19 mouse cellular contexts compared by ENCODE assay signal in genomic region chr4:33845611-33846395, GRCm38 (mm10).
DNase-seq lines count a peak whose midpoint lies in the region; ATAC-seq and TF ChIP-seq lines count a peak whose summit lies in the region.
"Had no signal": no experiment of that assay in that cellular context is flagged by ENCODE, and none has a peak within 500 bp of the region (broad histone marks: within the 10 kb centered on the region; RNA-seq: fewer than 3 reads in every experiment).

No protein-coding gene starts in this region.

- 0 out of 2 replicates have a peak overlapping the region, but pooled peaks have one; percentile 14 for H3K27ac ChIP-seq in forebrain, embryonic 15.5 days (replicated peaks)
- no peak overlapping the region for H3K27ac ChIP-seq in forebrain, postnatal 0 days (ENCODE audit: low read depth, low read length)
- H3K27ac ChIP-seq in hindbrain, embryonic 14.5 days: peak overlapping the region; percentile 59
- peak overlapping the region; percentile 48 for H3K27ac ChIP-seq in midbrain, embryonic 15.5 days
- H3K27ac ChIP-seq: heart, embryonic 10.5 days; layer of hippocampus, adult 2 months; lung, embryonic 15.5 days had no signal

- H3K4me2 ChIP-seq in forebrain, embryonic 15.5 days (replicated peaks): no peak overlapping the region
- H3K4me2 ChIP-seq in forebrain, postnatal 0 days (ENCODE audit: low read depth): no peak overlapping the region
- peak overlapping the region; percentile 13 for H3K4me2 ChIP-seq in hindbrain, embryonic 14.5 days (replicated peaks)
- peak overlapping the region; percentile 3; the same call in 1 of the 2 replicates for H3K4me2 ChIP-seq in midbrain, embryonic 15.5 days
- H3K4me2 ChIP-seq: liver, embryonic 11.5 days; lung, embryonic 15.5 days had no signal

- H3K9ac ChIP-seq in forebrain, embryonic 15.5 days (replicated peaks): no peak overlapping the region
- no peak overlapping the region for H3K9ac ChIP-seq in forebrain, postnatal 0 days
- H3K9ac ChIP-seq in hindbrain, embryonic 14.5 days: no peak overlapping the region
- no peak overlapping the region for H3K9ac ChIP-seq in midbrain, embryonic 15.5 days
- H3K9ac ChIP-seq: lung, embryonic 15.5 days had no signal

- H3K9me3 ChIP-seq in forebrain, embryonic 15.5 days: no peaks in the 10 kb centered on the region
- no peaks in the 10 kb centered on the region for H3K9me3 ChIP-seq in forebrain, postnatal 0 days (ENCODE audit: low read length)
- H3K9me3 ChIP-seq in hindbrain, embryonic 14.5 days (ENCODE audit: control insufficient read depth, low read length): no peaks in the 10 kb centered on the region
- H3K9me3 ChIP-seq in midbrain, embryonic 15.5 days: no peaks in the 10 kb centered on the region
- H3K9me3 ChIP-seq: G1E; heart, embryonic 10.5 days; lung, embryonic 15.5 days; megakaryocyte, embryonic 14.5 days had no signal

- DNase-seq in forebrain, postnatal 0 days: no peak
- peak; percentile 65 for DNase-seq in brain, embryonic 14.5 days (ENCODE audit: low read depth)
- no peak for DNase-seq in hindbrain, embryonic 14.5 days (ENCODE audit: low spot score)
- no peak for DNase-seq in c-Kit-positive CD71-positive TER-119-positive erythroid progenitor cells, embryonic 14.5 days (ENCODE audit: low spot score)
- DNase-seq in ovary, adult 18-20 months (ENCODE audit: low spot score): no peak
- no peak for DNase-seq in lung, postnatal 10 days
- DNase-seq: B cell, adult 2 months; cerebellum, adult 2 months; gastrocnemius, postnatal 10 days; heart, postnatal 4 days; right cerebral cortex, postnatal 14 days had no signal

- no peak for ATAC-seq in forebrain, embryonic 15.5 days (replicated peaks)
- ATAC-seq in forebrain, postnatal 0 days: no peak
- ATAC-seq in hindbrain, embryonic 14.5 days (ENCODE audit: low FRiP score): no peak
- ATAC-seq in midbrain, embryonic 15.5 days (replicated peaks): no peak; the same call in 1 of the 2 replicates

- TF ChIP-seq CTCF in forebrain, postnatal 0 days (IDR thresholded peaks at IDR 0.05; ENCODE audit: low read depth): no peak
- no peak for TF ChIP-seq CTCF in brain, embryonic 14.5 days (IDR thresholded peaks at IDR 0.05; ENCODE audit: borderline replicate concordance, extremely low read depth, insufficient read depth, insufficient read length)

- H3K4me1 ChIP-seq in forebrain, embryonic 15.5 days: peaks cover 6% of the 10 kb centered on the region
- no peaks in the 10 kb centered on the region for H3K4me1 ChIP-seq in forebrain, postnatal 0 days (ENCODE audit: insufficient read depth)
- H3K4me1 ChIP-seq in hindbrain, embryonic 14.5 days (replicated peaks; ENCODE audit: control insufficient read depth, insufficient read depth, low read length): peaks cover 21% of the 10 kb centered on the region
- peaks cover 8% of the 10 kb centered on the region; the same call in 1 of the 2 replicates for H3K4me1 ChIP-seq in midbrain, embryonic 15.5 days
- H3K4me1 ChIP-seq: heart, embryonic 10.5 days; lung, embryonic 15.5 days had no signal

- H3K36me3 ChIP-seq in forebrain, embryonic 15.5 days: no peaks in the 10 kb centered on the region
- H3K36me3 ChIP-seq in forebrain, postnatal 0 days (ENCODE audit: insufficient read depth): no peaks in the 10 kb centered on the region
- no peaks in the 10 kb centered on the region for H3K36me3 ChIP-seq in hindbrain, embryonic 14.5 days (replicated peaks; ENCODE audit: control insufficient read depth, insufficient read depth)
- no peaks in the 10 kb centered on the region for H3K36me3 ChIP-seq in midbrain, embryonic 15.5 days (replicated peaks)
- H3K36me3 ChIP-seq: G1E; heart, embryonic 10.5 days; lung, embryonic 15.5 days had no signal

- H3K27me3 ChIP-seq in forebrain, embryonic 15.5 days: no peaks in the 10 kb centered on the region
- H3K27me3 ChIP-seq in forebrain, postnatal 0 days (ENCODE audit: insufficient read depth, low read length): no peaks in the 10 kb centered on the region
- no peaks in the 10 kb centered on the region for H3K27me3 ChIP-seq in hindbrain, embryonic 14.5 days (ENCODE audit: control insufficient read depth, insufficient read depth, low read length)
- no peaks in the 10 kb centered on the region for H3K27me3 ChIP-seq in midbrain, embryonic 15.5 days (replicated peaks)
- H3K27me3 ChIP-seq: lung, embryonic 15.5 days; megakaryocyte, embryonic 14.5 days had no signal

- TF ChIP-seq POLR2A in brain, embryonic 14.5 days (IDR thresholded peaks at IDR 0.05; ENCODE audit: borderline replicate concordance, extremely low read depth, insufficient read depth, insufficient read length, poor library complexity, severe bottlenecking): no peak

- 31% methylated on average over 9 of the region's 9 CpGs for WGBS in forebrain, embryonic 15.5 days
- 31% methylated on average over 9 of the region's 9 CpGs for WGBS in forebrain, postnatal 0 days
- 24% methylated on average over 9 of the region's 9 CpGs for WGBS in hindbrain, embryonic 14.5 days
- WGBS in midbrain, embryonic 15.5 days: 25% methylated on average over 9 of the region's 9 CpGs

- H3K4me3 ChIP-seq in forebrain, embryonic 15.5 days: no peak overlapping the region
- H3K4me3 ChIP-seq in forebrain, postnatal 0 days (ENCODE audit: low read depth, low read length): no peak overlapping the region
- H3K4me3 ChIP-seq in hindbrain, embryonic 14.5 days (replicated peaks; ENCODE audit: low read length): no peak overlapping the region
- no peak overlapping the region for H3K4me3 ChIP-seq in midbrain, embryonic 15.5 days
- H3K4me3 ChIP-seq: heart, embryonic 10.5 days; layer of hippocampus, adult 2 months; lung, embryonic 15.5 days; megakaryocyte, embryonic 14.5 days had no signal

Comparison
In these comparisons a context has a peak if more than half of its experiments do, and no peak if none do; other contexts are left out.
1. H3K4me2 ChIP-seq: peak in hindbrain, embryonic 14.5 days (single experiment) and midbrain, embryonic 15.5 days (single experiment); none in forebrain, embryonic 15.5 days (single experiment) and forebrain, postnatal 0 days (single experiment).